Mouse (Mus musculus) lung, embryonic 14.5 days (tissue): Measurements from ENCODE around the gene C1s1. TPM values are rescaled to one million over a fixed set of nuclear protein-coding genes. Genes with fewer than 3 reads are reported as not detected.
"Not testable (repeated sequence)": the region's sequence is repeated elsewhere in the genome, so short reads cannot be mapped to it uniquely, and the experiment has no call there.

Experiments
- ATAC-seq: fragments of 200-750 bp; cut with Nextera tagmentation; 2 replicates; pipeline ENCODE4 v1.8.0; 2017; ENCODE audit warnings: mild to moderate bottlenecking, moderate TSS enrichment, moderate library complexity; ENCODE audit not compliant: insufficient read depth
- DNase-seq: peaks from one replicate; pipeline ENCODE4 v3.0.0-alpha.2; 2015
- H3K27ac ChIP-seq: fragments of 300-500 bp; sonication (generic); 2 replicates; pipeline ENCODE4 v1.5.1; 2014; ENCODE audit warnings: low read depth, mild to moderate bottlenecking, moderate library complexity
- H3K27me3 ChIP-seq: fragments of 300-500 bp; sonication (generic); 2 replicates; pipeline ENCODE4 v1.6.1; 2014; ENCODE audit warnings: low read length, control low read depth; ENCODE audit not compliant: insufficient read depth
- H3K36me3 ChIP-seq: fragments of 300-500 bp; sonication (generic); 2 replicates; pipeline ENCODE4 v1.6.1; 2014; ENCODE audit warnings: control low read depth; ENCODE audit not compliant: insufficient read depth
- H3K4me1 ChIP-seq: fragments of 300-500 bp; sonication (generic); 2 replicates; pipeline ENCODE4 v1.6.1; 2014; ENCODE audit warnings: antibody characterized with exemption, control low read depth; ENCODE audit not compliant: insufficient read depth
- H3K4me2 ChIP-seq: fragments of 300-500 bp; sonication (generic); 2 replicates; pipeline ENCODE4 v1.6.1; 2014; ENCODE audit warnings: mild to moderate bottlenecking
- H3K4me3 ChIP-seq: fragments of 300-500 bp; sonication (generic); 2 replicates; pipeline ENCODE4 v1.5.1; 2014; ENCODE audit warnings: low read depth, low read length
- H3K9ac ChIP-seq: fragments of 300-500 bp; sonication (generic); 2 replicates; pipeline ENCODE4 v1.6.1; 2014
- H3K9me3 ChIP-seq: fragments of 300-500 bp; sonication (generic); 2 replicates; pipeline ENCODE4 v1.6.1; 2016; ENCODE audit warnings: low read depth, low read length, control low read depth
- CTCF ChIP-seq: IDR thresholded peaks from 2 replicates; pipeline ENCODE4 v1.5.1; 2016; ENCODE audit warnings: antibody characterized with exemption, low read depth
- WGBS: fragments of 180-500 bp; shearing (Covaris S2); extraction: QIAGEN DNeasy Blood & Tissue Kit; methylation state at CpG from one replicate; pipeline ENCODE4 v1.1.7; 2014; 5-methylcytosine and 5-hydroxymethylcytosine counted together
- polyA plus RNA-seq: library from polyadenylated mRNA; unstranded; fragments of >200 nt; fragmentation: Nextera tagmentation; extraction: Ambion mirVana; gene quantifications from 2 replicates; pipeline ENCODE4 v1.2.1, GENCODE M21; 2014

Gene C1s1
- polyA plus RNA-seq, 1 experiment from 2014 or later: 0.64 TPM

DNA sequence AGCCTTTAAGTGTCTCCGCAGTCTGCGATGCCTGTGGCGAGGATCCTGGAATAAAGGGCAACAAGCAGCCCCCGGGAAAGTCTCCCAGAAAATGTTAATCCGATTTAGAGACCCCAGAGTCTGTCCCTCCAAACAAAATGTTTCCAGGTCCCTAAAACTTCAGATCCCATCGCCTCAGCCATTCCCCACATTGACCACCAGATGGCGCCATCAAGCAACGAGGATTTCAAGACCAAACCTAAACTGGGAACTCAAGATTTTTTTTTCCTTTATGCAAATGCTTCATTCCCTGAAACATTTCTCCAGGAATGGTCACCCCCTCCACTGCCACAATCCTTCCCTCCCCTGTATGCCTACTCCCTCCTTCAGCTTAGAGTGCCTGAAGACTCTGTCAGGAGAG lies 27.9 kb upstream of the C1s1 start, which contains the start of gene C1rb:
C1rb (plus strand) TSS at position 269 of the 400 bp plus-strand sequence.
- DNase-seq: peak; percentile 85
- Histone ChIP-seq H3K27me3 (no peaks in the 10 kb centered on the region), H3K9me3 (no peaks in the 10 kb centered on the region), H3K4me1 (no peaks in the 10 kb centered on the region), H3K36me3 (no peaks in the 10 kb centered on the region), H3K4me3 (no peak within 1 kb of the TSS), H3K27ac (no peak within 1 kb of the TSS), H3K4me2 (no peak within 1 kb of the TSS), H3K9ac (no peak within 1 kb of the TSS)
- peak; percentile 91 for TF ChIP-seq CTCF
- peak; percentile 38; the same call in 1 of the 2 replicates for ATAC-seq
- WGBS: 1% methylated on average over 8 of the region's 8 CpGs

DNA sequence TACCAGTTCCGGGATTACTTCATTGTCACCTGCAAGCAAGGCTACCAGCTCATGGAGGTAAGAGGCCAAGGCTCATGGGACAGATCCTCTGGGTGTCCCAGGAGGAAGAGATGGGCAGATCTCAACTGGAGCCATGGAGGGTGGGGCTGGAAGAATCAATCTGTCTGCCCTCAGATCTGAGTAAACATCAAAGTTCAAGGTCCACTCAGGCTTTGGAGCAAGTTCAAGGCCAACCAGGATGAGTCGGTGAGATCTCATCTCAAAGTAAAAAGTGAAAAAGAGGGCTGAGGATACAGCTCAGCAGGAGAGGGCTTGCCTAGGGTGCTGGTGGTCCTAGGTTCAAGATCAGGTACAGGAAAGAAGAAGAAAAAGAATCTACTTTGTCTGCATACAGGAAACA lies 19.5 kb upstream of the C1s1 start:
- H3K27ac ChIP-seq, H3K36me3 ChIP-seq, ATAC-seq, H3K4me1 ChIP-seq, H3K4me3 ChIP-seq, H3K9ac ChIP-seq, DNase-seq, H3K9me3 ChIP-seq, H3K27me3 ChIP-seq, H3K4me2 ChIP-seq: not testable (repeated sequence)
- WGBS: 89% methylated on average over 2 of the region's 2 CpGs

DNA sequence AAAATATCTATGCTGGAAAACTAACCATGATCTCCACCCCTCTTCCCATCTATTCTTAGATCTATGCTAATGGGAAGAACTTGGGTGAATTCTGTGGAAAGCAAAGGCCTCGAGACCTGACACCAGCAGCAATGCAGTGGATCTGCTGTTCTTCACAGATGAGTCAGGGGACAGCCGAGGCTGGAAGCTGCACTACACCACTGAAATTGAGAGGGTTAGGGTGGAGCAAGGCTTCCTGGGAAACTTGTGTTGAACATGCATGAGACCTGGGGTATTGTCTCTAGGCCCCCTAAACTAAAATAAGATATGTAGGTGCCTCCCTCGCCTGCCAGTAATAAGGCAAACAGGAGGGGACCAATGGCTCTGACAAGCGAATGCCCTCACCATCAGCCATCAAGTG lies 19.0 kb upstream of the C1s1 start:
- not testable (repeated sequence) for H3K27ac ChIP-seq, DNase-seq, H3K36me3 ChIP-seq, H3K4me1 ChIP-seq, ATAC-seq, H3K4me3 ChIP-seq, H3K9me3 ChIP-seq, H3K27me3 ChIP-seq, H3K9ac ChIP-seq, H3K4me2 ChIP-seq
- WGBS: 81% methylated on average over 4 of the region's 4 CpGs

DNA sequence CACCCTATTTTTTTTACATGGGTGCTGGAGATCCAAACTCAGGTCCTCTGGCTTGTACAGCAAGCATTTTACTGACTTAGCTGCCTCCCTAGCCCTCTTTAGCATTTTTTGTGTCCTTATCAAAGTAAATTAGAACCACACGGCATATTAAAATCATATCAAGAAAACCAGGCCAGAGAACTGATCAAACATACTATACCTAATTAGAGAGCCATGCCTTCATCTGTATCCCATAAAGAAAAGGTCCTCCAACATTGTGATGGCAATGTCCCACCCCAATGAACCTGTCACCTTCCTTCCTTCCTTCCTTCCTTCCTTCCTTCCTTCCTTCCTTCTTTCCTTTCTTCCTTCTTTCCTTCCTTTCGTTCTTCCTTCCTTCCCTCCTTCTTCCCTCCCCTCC lies 13.8 kb upstream of the C1s1 start:
- 65% methylated on average over 2 of the region's 2 CpGs for WGBS
- H3K4me2 ChIP-seq, H3K9me3 ChIP-seq, ATAC-seq, H3K4me1 ChIP-seq, DNase-seq, H3K27ac ChIP-seq, H3K4me3 ChIP-seq, H3K27me3 ChIP-seq, H3K36me3 ChIP-seq, H3K9ac ChIP-seq: not testable (repeated sequence)

DNA sequence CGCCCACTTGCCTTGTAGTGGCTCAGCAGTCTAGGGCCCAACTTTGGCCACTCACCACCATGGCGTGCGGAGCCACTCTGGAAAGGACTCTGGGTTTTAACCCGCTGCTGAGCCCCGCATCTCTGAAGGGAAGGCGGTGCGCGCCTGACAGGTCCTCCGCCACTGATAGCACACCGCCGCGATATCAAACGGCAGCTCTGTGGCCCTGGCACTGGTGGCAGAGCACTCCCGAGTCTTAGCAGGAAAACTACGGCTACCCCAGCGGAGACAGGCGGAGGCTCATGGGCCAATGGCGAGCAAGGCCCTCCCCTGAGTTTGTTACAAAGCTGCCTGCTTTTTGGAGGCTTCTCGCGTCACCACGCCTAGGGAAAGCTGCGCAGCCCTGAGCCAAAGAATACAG lies 10.6 kb upstream of the C1s1 start:
- no peaks in the 10 kb centered on the region for H3K27me3 ChIP-seq
- TF ChIP-seq CTCF: no peak
- H3K36me3 ChIP-seq: no peaks in the 10 kb centered on the region
- DNase-seq: no peak
- H3K4me2 ChIP-seq: no peak overlapping the region
- H3K9ac ChIP-seq: no peak overlapping the region
- peaks cover 5% of the 10 kb centered on the region; the same call in 1 of the 2 replicates for H3K9me3 ChIP-seq
- ATAC-seq: no peak
- H3K4me3 ChIP-seq: no peak overlapping the region
- no peak overlapping the region for H3K27ac ChIP-seq
- no peaks in the 10 kb centered on the region for H3K4me1 ChIP-seq
- WGBS: 71% methylated on average over 22 of the region's 22 CpGs

DNA sequence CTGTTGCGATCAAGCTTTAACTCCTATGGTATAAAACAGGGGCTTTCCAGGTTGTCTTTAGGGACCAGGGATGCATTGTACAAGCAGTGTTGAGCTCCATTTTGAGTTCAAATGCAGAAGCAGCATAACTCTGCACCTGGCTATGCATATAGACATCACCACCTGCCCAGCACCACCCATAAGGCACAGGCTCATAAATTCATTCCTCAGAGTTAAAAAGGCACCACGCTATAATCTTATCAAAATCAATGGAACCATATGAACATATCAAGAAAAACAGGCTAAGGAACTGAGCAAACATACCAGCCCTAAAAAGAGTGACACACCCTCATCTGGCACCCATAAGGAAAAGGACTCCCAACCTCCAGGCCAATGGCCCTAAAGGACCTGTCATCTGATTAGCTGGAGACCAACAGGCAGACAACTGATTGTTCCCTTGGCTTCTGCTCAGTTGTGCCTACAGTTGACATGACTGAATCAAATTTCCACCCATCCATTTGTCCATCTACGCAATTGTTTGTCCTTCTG lies 6.9 kb upstream of the C1s1 start:
- Histone ChIP-seq H3K4me1 (no peaks in the 10 kb centered on the region), H3K4me2 (no peak overlapping the region), H3K9ac (no peak overlapping the region), H3K4me3 (no peak overlapping the region), H3K27ac (no peak overlapping the region), H3K27me3 (no peaks in the 10 kb centered on the region), H3K9me3 (peaks cover 5% of the 10 kb centered on the region; the same call in 1 of the 2 replicates), H3K36me3 (no peaks in the 10 kb centered on the region)
- DNase-seq (no peak), ATAC-seq (no peak)
- no peak for TF ChIP-seq CTCF
- 82% methylated on average over 3 of the region's 3 CpGs for WGBS

DNA sequence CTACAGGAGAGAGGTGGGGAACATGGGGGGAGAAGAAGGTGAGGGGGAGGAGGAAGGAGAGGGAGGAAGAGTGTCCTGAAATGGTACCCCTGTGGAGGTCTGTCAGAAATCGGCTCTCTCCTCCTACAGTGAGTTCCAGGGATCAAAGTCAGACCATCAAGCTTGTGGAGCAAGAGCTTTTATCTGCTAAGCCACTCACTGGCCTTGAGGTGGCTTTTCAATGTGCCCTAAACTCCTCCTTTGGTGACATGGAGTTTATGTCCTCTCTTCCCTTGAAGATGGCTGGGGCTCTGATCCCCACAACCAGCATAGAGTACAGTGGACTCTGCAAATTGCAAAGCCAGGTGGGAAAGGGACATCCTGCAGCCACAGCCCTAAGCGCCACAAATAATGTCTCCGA lies 5.8 kb upstream of the C1s1 start:
- H3K4me1 ChIP-seq, H3K4me3 ChIP-seq, DNase-seq, H3K27ac ChIP-seq, H3K27me3 ChIP-seq, H3K36me3 ChIP-seq, ATAC-seq, H3K4me2 ChIP-seq, H3K9ac ChIP-seq, H3K9me3 ChIP-seq: not testable (repeated sequence)
- WGBS: 79% methylated on average over 3 of the region's 3 CpGs

DNA sequence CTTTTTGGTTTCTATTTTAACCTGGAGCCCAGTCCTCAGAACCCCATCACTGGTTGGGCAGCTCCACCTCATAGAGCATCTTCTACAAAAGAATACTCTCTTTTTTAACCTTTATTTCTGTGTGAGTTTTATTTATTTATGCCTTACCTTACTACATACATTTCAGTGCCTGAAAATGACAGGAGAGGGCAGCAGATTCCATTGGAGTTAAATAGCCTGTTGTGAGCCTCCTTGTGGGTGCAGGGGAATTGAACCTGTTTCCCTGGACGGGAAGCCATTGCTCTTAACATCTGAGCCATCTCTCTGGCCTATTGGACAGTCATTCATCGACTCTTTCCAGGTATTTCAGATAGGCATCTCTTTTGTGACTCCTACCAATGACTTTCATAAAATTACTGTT lies 3.3 kb upstream of the C1s1 start:
- Histone ChIP-seq H3K36me3 (no peaks in the 10 kb centered on the region), H3K4me2 (no peak overlapping the region), H3K4me1 (no peaks in the 10 kb centered on the region), H3K9me3 (no peaks in the 10 kb centered on the region; the same call in 1 of the 2 replicates), H3K27me3 (no peaks in the 10 kb centered on the region), H3K9ac (no peak overlapping the region), H3K4me3 (no peak overlapping the region), H3K27ac (no peak overlapping the region)
- 71% methylated on average over 2 of the region's 2 CpGs for WGBS
- no peak for TF ChIP-seq CTCF
- DNase-seq (no peak), ATAC-seq (no peak)
